Mouse (Mus musculus) lung, adult 2 months (tissue): ENCODE data around the gene Dnmbp.

ENCODE experiments used
- CTCF ChIP-seq: fragments of 200-500 bp; IDR thresholded peaks from 2 replicates; pipeline ENCODE4 v1.5.1; 2011; ENCODE audit warnings: mild to moderate bottlenecking, low read length, control low read depth; ENCODE audit not compliant: insufficient read depth
- POLR2A ChIP-seq: fragments of 200-500 bp; IDR thresholded peaks from 2 replicates; pipeline ENCODE4 v1.6.1; 2011; ENCODE audit warnings: low read depth, mild to moderate bottlenecking, control low read depth, low read length, borderline replicate concordance; ENCODE audit errors: extremely low read depth

DNA sequence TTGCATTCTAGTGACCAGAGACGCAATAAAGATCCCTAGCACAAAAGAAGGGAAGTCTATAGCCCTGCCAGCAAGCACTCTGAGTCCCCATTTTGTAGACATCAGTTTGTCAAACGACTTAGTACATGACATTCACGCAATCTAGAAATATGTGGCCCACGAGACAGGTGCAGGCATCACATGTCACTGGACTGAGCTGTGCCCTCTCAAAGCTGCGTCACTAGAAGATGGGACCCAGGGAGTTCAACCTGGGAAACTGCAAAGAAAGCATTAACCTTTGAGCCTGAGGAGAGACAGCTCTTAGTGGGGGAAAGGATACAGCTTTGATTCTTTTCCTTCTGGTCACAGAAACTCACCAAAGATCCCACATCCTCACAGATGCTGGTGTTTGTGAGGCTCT is 15.3 kb upstream of the Dnmbp start:
- no peak for TF ChIP-seq POLR2A
- TF ChIP-seq CTCF, result no peak
